Mouse (Mus musculus) forelimb bud, embryonic 11.5 days (tissue): Measurements from ENCODE around the gene Rbp1.

Source experiments
- DNase-seq: peaks from one replicate; pipeline ENCODE4 v3.0.0-alpha.2; 2012; ENCODE audit warnings: low read depth, low spot score

Rbp1 gene

GRCm38 (mm10) chr9:98492212-98492611 lies 69.5 kb downstream of the Rbp1 start:
- no peak for DNase-seq

- DNase-seq = no peak
Measured at GRCm38 (mm10) chr9:98492821-98493220, 70.1 kb downstream of the Rbp1 start.
